Mouse (Mus musculus): Measurements from ENCODE around the gene Cd7. TPM values are rescaled to one million over a fixed set of nuclear protein-coding genes. Genes with fewer than 3 reads are reported as not detected.
"Not testable (repeated sequence)": the region's sequence is repeated elsewhere in the genome, so short reads cannot be mapped to it uniquely, and the experiment has no call there.

Cd7 gene
- total RNA-seq (2014; fragmentation: Nextera tagmentation) (6.1 TPM in 1 of 2 replicates, not detected in the other), total RNA-seq (2017) (not detected in 2 replicates)

DNA sequence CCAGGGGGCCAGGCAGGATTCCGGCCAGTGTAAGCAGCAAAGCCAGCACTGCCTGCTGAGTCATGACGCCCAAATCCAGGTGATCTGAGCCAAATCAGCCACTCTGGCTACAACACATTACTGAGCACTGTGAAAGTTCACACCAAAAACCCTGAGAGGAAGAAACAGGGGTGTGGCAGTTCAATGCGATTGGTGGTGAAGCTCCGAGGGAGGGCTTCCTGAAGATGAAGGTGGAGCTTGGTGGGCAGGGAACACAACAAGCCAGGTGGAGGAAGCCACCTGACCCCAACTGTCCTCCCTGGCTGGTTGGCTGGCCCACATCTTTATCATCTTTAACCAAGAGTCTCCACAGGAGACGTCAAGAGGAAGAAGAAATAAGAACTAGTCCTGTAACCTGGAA is at the start of gene Cd7:
TSS of gene Cd7 (minus strand) at position 117 of the 400 bp plus-strand sequence.
- ATAC-seq (replicated peaks; ENCODE audit: poor library complexity, severe bottlenecking), result no peak; the same call in 1 of the 2 replicates

GRCm38 (mm10) chr11:121088997-121089396 is 49.8 kb upstream of the Cd7 start:
- ATAC-seq (replicated peaks; ENCODE audit: poor library complexity, severe bottlenecking), result no peak

DNA sequence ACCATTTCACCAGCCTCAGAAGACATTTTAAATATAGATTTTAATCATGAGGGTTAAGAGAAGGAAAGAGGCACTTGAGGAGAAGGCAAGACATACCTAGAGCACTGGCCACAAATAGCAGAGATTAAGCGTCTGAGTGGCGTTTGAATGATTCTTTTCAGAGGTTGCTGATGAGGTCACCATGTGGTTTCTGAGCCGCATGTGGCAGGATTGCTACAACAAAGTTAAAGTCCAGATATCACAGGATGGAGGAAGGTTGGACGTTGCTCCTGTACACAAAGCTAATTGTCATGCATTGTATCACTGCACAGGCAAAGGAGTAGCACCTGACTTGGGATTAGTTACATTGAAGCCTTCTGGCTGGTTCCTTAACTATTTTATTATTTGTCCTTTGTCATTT is 47.1 kb upstream of the Cd7 start:
- no peak for ATAC-seq (replicated peaks; ENCODE audit: poor library complexity, severe bottlenecking)

- ATAC-seq (replicated peaks; ENCODE audit: poor library complexity, severe bottlenecking), result no peak
Measured at GRCm38 (mm10) chr11:121085181-121085580, 46.0 kb upstream of the Cd7 start.

DNA sequence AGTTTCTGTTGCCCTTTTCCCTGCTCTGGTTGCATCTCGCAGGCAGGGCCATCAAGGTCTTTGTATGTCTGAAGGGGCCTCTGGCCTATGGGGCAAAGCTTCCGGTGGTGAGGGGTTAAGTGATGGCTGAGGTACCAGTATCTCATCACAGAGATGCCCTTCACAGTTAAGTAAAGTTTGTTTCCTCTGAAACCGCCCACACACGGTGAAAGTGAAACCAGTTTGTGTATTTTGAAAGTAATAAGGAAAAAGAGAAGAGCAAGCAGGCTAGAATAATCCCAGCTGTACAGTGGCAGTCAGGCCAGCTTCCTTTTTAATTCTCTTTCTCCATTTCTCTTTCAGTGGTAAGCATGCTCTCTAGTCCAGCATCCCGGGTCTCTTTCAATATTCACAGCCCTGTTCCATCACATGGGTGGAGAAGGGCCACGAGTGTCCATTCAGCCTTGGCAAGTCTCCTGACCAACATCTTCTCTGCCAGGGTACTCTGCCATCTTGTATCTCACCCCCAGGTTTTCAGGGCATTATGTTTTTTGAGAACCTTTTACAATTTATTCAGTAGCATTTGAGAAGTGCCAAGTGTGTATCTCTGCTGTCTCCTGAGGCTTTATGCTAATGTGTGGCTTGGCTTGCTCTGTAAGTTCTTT is 43.8 kb upstream of the Cd7 start:
- peak; percentile 74 for ATAC-seq (replicated peaks; ENCODE audit: poor library complexity, severe bottlenecking)

- peak; percentile 51 for ATAC-seq (replicated peaks; ENCODE audit: poor library complexity, severe bottlenecking)
Measured at GRCm38 (mm10) chr11:121082250-121082649, 43.0 kb upstream of the Cd7 start.

DNA sequence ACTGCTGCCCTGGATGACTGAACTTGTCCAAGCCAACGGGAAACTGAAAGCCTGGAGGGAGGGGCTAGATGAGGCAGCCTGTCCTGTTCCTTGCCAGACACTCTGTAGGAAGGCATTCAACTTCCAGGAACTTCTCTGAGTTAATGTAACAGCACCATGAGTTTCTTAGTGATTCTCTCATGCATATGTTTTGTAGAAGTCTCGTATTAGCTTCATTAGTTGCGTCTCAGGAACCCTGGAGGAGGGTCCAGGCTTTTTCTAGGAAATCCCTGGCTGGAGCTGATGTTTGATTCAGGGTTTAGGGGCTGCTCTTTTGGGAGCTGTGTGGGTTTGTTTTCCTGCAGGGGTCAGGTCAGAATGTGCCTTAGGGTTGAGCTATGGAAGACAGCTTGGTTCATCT is 41.9 kb upstream of the Cd7 start, which contains the start of gene Sectm1a:
TSS of gene Sectm1a (minus strand) at position 101 of the 400 bp plus-strand sequence.
- ATAC-seq (replicated peaks; ENCODE audit: poor library complexity, severe bottlenecking), result no peak

GRCm38 (mm10) chr11:121080330-121080729 is 41.1 kb upstream of the Cd7 start:
- ATAC-seq (replicated peaks; ENCODE audit: poor library complexity, severe bottlenecking), result no peak

DNA sequence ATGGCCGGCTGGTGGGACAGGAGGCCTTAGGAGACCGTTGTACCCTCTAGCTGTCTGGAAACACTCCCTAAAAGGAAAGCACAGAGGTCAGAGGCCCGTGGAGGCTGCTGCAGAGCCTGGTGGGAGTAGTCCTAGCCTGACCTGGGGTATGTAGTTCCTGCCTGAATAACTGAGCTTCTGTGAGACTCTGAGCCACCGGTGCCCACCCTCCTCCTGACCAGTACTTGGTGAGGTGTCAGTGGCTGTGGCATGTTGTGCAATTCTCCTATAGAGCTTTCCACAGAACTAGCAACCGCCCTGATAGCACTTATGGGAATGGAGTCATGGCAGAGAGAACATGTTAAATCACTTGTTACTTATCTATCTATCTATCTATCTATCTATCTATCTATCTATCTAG is 36.4 kb upstream of the Cd7 start:
- peak; percentile 62 for ATAC-seq (replicated peaks; ENCODE audit: poor library complexity, severe bottlenecking)

GRCm38 (mm10) chr11:121069662-121070061 is 30.4 kb upstream of the Cd7 start:
- not testable (repeated sequence) for ATAC-seq (replicated peaks; ENCODE audit: poor library complexity, severe bottlenecking)

GRCm38 (mm10) chr11:121067895-121068294 is 28.7 kb upstream of the Cd7 start:
- no peak for ATAC-seq (replicated peaks; ENCODE audit: poor library complexity, severe bottlenecking)

GRCm38 (mm10) chr11:121064197-121064596 is 25.0 kb upstream of the Cd7 start:
- no peak for ATAC-seq (replicated peaks; ENCODE audit: poor library complexity, severe bottlenecking)

DNA sequence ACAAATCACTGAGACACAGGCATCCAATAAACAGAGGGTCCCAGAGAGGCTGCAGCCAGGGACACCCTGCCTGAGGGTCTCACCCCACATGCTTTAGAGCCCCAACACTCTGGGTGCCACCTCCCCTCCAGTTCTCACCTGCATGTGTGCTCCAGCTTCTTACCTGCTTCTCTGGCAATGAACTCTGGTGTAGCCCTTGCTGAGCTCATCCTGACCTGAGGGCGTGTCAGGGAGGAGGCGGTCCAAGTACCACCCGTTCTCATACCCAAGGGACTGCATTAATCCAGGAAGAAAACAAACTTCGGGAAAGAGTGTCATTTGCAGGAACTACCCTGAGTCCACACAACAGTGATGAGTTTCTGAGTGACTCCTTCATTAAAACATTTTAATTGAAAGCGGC is 24.2 kb upstream of the Cd7 start, which contains the start of gene Sectm1b:
TSS of gene Sectm1b (minus strand) at position 191 of the 400 bp plus-strand sequence.
- ATAC-seq (replicated peaks; ENCODE audit: poor library complexity, severe bottlenecking), result no peak

DNA sequence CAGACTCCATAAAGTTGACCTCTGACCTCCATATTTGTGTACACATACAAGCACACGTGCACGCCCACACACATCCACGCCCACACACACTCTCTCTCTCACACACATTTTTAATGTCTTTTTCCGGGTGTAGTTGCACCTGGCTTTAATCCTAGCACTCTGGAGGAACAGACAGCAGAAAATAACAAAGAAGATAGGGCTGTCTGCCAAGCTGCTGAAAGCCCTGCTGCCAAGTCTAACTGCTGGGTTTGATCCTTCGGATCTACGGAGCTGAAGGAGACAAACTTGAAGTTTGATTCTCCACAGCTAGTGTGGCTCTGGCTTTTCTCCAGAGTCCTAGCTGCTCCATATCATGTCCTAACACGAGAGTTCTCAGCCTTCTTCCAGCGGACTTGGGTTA is 22.4 kb upstream of the Cd7 start:
- no peak for ATAC-seq (replicated peaks; ENCODE audit: poor library complexity, severe bottlenecking)

GRCm38 (mm10) chr11:121060401-121061067 is 21.3 kb upstream of the Cd7 start:
- ATAC-seq (replicated peaks; ENCODE audit: poor library complexity, severe bottlenecking), result not testable (repeated sequence)

GRCm38 (mm10) chr11:121059471-121059870 is 20.3 kb upstream of the Cd7 start:
- no peak for ATAC-seq (replicated peaks; ENCODE audit: poor library complexity, severe bottlenecking)

DNA sequence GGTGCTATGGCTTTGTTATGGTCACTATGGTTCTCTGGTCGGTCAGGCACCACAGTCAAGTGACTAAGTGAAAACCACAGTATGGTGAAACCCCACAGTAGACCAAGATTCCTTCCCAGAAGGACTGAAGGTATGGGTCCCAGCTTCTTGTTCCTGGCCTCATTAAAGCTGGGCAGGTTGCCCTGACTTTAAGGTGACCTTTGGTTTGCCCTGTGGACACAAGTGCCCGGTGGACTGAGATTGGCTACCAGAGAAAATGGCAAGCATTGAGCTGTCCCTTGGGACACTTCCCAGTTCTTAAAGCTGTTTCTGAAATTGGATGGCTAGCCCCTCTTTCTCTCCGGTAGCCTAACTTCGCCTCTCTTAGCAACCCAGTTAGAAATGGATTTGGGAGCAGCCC is 19.7 kb upstream of the Cd7 start:
- ATAC-seq (replicated peaks; ENCODE audit: poor library complexity, severe bottlenecking), result no peak

DNA sequence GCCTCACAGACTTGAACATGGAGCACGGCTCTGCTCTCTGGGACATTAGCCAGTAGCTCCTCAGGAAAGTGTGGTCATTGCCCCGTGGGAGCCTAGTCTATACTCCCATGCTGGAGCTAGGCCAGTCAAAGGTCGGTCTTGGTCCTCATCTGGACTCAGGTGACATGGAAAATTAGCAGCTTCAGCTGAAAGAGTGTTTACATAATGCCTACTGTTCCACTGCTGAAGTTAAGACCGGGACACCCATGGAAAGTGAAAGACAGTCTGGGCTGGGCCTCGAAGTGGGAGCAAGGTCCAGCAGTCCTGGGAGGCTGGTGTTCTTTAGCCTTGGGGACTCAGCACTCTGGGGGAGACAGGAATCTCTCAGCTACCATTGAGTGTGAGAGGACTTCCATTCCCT is 18.9 kb upstream of the Cd7 start:
- ATAC-seq (replicated peaks; ENCODE audit: poor library complexity, severe bottlenecking), result no peak

- ATAC-seq (replicated peaks; ENCODE audit: poor library complexity, severe bottlenecking), result peak; percentile 67
Measured at GRCm38 (mm10) chr11:121056536-121057236, 17.5 kb upstream of the Cd7 start.

GRCm38 (mm10) chr11:121053536-121053935 is 14.3 kb upstream of the Cd7 start:
- ATAC-seq (replicated peaks; ENCODE audit: poor library complexity, severe bottlenecking), result peak; percentile 88

DNA sequence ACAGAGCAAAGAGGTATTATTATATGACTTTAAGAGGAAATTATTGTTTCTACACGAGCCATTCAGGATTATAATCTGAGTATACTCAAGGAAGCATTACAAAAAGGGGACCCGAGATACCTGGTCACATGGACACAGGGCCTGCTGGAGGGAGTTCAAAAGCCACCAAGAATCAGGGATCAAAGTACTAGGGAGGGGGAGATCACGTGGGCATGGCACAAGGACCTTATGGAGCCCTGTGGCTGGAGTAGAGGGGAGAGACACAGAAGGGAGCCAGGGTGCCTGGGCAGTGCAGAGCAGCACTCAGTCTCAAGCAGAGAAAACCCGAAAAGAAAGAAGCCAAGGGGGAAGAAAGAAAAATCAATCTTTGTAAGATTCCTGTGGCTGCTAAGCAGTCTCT is 13.2 kb upstream of the Cd7 start:
- no peak for ATAC-seq (replicated peaks; ENCODE audit: poor library complexity, severe bottlenecking)
